Mouse (Mus musculus) neural tube, embryonic 11.5 days (tissue): ENCODE data around the gene Rnaseh2c. TPM values are rescaled to one million over a fixed set of nuclear protein-coding genes. Genes with fewer than 3 reads are reported as not detected.
A peak's percentile ranks its signal among the peaks of the same experiment; 100 is the strongest.

Experiments
- ATAC-seq: fragments of 200-750 bp; cut with Nextera tagmentation; 2 replicates; pipeline ENCODE4 v1.8.0; 2017; ENCODE audit warnings: moderate number of reproducible peaks, mild to moderate bottlenecking, moderate TSS enrichment, moderate library complexity; ENCODE audit not compliant: insufficient read depth, low FRiP score, low TSS enrichment
- DNase-seq: peaks from one replicate; pipeline ENCODE4 v3.0.0-alpha.2; 2015; ENCODE audit warnings: low spot score
- H3K27ac ChIP-seq: fragments of 300-500 bp; sonication (generic); 2 replicates; pipeline ENCODE4 v1.5.1; 2014; ENCODE audit warnings: low read depth, mild to moderate bottlenecking, low read length
- H3K27me3 ChIP-seq: fragments of 300-500 bp; sonication (generic); 2 replicates; pipeline ENCODE4 v1.6.1; 2014; ENCODE audit warnings: mild to moderate bottlenecking, low read length, mixed read lengths; ENCODE audit not compliant: control insufficient read depth, insufficient read depth
- H3K36me3 ChIP-seq: fragments of 300-500 bp; sonication (generic); 2 replicates; pipeline ENCODE4 v1.6.1; 2014; ENCODE audit warnings: mild to moderate bottlenecking, low read length, moderate library complexity, mixed read lengths; ENCODE audit not compliant: control insufficient read depth, insufficient read depth
- H3K4me1 ChIP-seq: fragments of 300-500 bp; sonication (generic); 2 replicates; pipeline ENCODE4 v1.6.1; 2014; ENCODE audit warnings: low read length, mixed read lengths; ENCODE audit not compliant: control insufficient read depth, insufficient read depth
- H3K4me2 ChIP-seq: fragments of 300-500 bp; sonication (generic); 2 replicates; pipeline ENCODE4 v1.6.1; 2014; ENCODE audit warnings: low read depth, mild to moderate bottlenecking, moderate library complexity
- H3K4me3 ChIP-seq: fragments of 300-500 bp; sonication (generic); 2 replicates; pipeline ENCODE4 v1.5.1; 2014; ENCODE audit warnings: low read depth, low read length
- H3K9ac ChIP-seq: fragments of 300-500 bp; sonication (generic); 2 replicates; pipeline ENCODE4 v1.6.1; 2014; ENCODE audit warnings: mild to moderate bottlenecking, low read length
- H3K9me3 ChIP-seq: fragments of 300-500 bp; sonication (generic); 2 replicates; pipeline ENCODE4 v1.6.1; 2016; ENCODE audit warnings: low read length; ENCODE audit not compliant: control insufficient read depth
- WGBS: fragments of 180-500 bp; shearing (Covaris S2); extraction: QIAGEN DNeasy Blood & Tissue Kit; methylation state at CpG from one replicate; pipeline ENCODE4 v1.1.7; 2014; 5-methylcytosine and 5-hydroxymethylcytosine counted together
- polyA plus RNA-seq: library from polyadenylated mRNA; unstranded; fragments of >200 nt; fragmentation: Nextera tagmentation; extraction: Ambion mirVana; gene quantifications from 2 replicates; pipeline ENCODE4 v1.2.1, GENCODE M21; 2014

The Rnaseh2c gene
- polyA plus RNA-seq, 1 experiment from 2014 or later, result 137 TPM

DNA sequence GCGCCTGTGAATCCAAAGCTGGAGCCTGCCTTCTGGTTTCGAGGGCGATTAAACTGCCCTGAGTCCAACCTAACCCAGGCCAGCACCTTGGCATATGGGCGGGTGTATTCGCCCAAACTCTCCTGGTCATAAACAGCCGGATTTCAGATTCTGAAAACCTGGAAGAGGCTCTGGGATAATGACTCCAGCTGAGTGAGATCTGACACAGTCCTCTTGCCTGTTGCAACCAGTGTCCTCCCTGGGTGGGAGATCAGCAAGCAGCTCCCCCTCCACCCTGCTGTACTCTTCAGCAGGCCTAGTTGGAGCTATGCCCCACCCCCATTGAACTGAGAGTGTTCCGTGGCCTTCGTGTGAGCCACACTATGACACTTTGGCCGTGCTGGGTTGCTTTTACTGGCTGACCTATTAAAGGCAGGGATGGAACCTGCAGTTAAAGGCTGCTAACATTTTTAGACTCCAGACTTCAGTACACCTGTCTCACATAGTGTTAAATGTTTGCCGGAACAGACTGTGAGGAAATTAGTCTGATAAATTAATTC lies 40.4 kb upstream of the Rnaseh2c start:
- Histone ChIP-seq H3K4me2 (no peak overlapping the region; the same call in 1 of the 2 replicates), H3K27me3 (peaks cover 69% of the 10 kb centered on the region), H3K27ac (no peak overlapping the region), H3K9ac (no peak overlapping the region), H3K36me3 (no peaks in the 10 kb centered on the region), H3K4me3 (no peak overlapping the region), H3K4me1 (peaks cover 10% of the 10 kb centered on the region), H3K9me3 (no peaks in the 10 kb centered on the region)
- ATAC-seq (no peak), DNase-seq (no peak)
- WGBS, result 17% methylated on average over 10 of the region's 10 CpGs

DNA sequence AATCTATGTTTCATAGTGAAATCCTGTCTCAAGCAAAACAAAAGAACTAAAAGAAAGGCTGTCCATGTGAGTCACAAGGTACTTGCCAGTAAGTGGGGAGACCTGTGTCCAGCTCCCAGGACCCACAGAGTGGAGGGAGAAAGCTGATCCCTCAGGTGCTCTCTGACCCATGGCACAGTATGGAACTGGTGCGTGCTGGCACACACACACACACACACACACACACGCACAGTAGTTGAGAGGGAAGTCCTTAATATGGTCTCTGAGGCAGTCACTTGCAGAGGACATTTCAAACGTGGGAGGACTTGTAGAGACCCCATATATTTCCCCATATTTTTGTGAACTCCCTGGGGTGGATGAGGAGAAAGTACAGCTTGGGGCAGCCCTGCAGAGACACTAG lies 39.8 kb upstream of the Rnaseh2c start:
- H3K9ac ChIP-seq, result no peak overlapping the region
- H3K4me3 ChIP-seq, result no peak overlapping the region
- H3K27me3 ChIP-seq, result peaks cover 72% of the 10 kb centered on the region
- no peaks in the 10 kb centered on the region for H3K9me3 ChIP-seq
- peaks cover 12% of the 10 kb centered on the region for H3K4me1 ChIP-seq
- no peak for ATAC-seq
- H3K4me2 ChIP-seq, result no peak overlapping the region
- DNase-seq, result no peak
- no peak overlapping the region for H3K27ac ChIP-seq
- H3K36me3 ChIP-seq, result no peaks in the 10 kb centered on the region
- 60% methylated on average over 3 of the region's 3 CpGs for WGBS

DNA sequence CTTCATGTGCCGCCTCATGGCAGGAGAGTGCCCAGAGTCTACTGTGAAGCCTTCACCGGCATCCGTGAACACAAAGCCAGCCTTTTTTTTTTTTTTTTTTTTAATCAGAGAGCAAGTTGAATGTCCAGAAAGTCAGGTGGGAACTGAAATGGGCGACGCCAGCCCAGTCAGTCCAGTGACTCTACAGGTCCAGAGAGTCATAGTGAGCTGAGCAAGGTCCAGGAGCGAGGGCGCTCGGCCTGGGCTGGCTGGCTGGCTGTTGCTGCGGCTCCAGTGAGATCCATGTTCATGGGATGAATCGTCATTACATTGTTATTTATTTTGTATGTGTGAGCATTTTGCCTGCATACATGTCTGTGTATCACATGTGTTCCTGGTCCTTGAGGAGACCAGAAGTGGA lies 38.9 kb upstream of the Rnaseh2c start:
- Histone ChIP-seq H3K27ac (no peak overlapping the region), H3K9ac (no peak overlapping the region), H3K4me2 (no peak overlapping the region), H3K4me3 (no peak overlapping the region), H3K27me3 (peaks cover 69% of the 10 kb centered on the region), H3K4me1 (peaks cover 14% of the 10 kb centered on the region), H3K9me3 (no peaks in the 10 kb centered on the region), H3K36me3 (no peaks in the 10 kb centered on the region)
- ATAC-seq (no peak), DNase-seq (no peak)
- 91% methylated on average over 10 of the region's 10 CpGs for WGBS

DNA sequence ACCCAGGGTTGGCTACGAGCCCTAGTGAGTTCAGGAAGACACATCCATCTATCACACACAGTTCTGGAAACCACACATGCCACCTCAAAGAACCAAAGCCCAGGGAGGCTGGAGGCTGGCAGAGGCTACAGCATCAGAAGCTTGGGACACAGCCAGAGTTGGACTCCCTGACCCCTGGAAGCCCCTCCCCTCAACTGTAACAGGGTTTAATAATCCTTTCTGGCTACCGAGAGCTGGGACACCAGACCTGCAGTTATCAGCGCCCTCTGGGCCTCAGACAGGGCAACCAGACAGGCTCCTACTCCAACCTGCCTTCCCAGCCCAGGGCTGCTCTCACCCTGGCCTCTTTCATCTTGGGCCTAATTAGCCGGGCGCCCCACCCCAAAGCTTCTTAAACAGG lies 35.4 kb upstream of the Rnaseh2c start:
- H3K27me3 ChIP-seq, result peaks cover 34% of the 10 kb centered on the region
- WGBS, result 48% methylated on average over 5 of the region's 5 CpGs
- H3K9me3 ChIP-seq, result no peaks in the 10 kb centered on the region
- no peak overlapping the region for H3K4me3 ChIP-seq
- H3K4me1 ChIP-seq, result peaks cover 8% of the 10 kb centered on the region; the same call in 1 of the 2 replicates
- DNase-seq (no peak), ATAC-seq (no peak)
- H3K9ac ChIP-seq, result no peak overlapping the region
- no peak overlapping the region for H3K27ac ChIP-seq
- H3K4me2 ChIP-seq, result peak overlapping the region; percentile 96; the same call in 1 of the 2 replicates
- 0 out of 2 replicates have a peak, but pooled peaks cover 2% of the 10 kb centered on the region for H3K36me3 ChIP-seq

DNA sequence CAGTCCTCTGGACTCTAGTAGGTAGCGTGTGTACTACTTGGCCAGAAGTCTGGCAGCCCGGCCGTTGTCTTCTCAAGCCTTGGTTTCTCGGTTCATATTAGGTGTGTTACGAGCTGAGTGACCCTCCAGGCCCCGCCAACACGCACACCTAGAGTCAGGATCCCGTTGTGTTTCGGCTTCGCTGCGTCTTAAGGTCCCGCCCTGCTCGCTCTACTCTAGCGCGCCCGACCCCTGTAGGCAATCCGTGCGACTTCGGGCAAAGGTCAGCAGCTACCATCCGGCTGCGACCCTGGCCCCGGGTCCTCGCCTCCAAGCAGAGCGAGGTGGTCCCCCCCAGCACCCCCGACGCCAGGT lies 34.5 kb upstream of the Rnaseh2c start:
- Histone ChIP-seq H3K27ac (peak overlapping the region; percentile 83; the same call in 1 of the 2 replicates), H3K27me3 (peaks cover 26% of the 10 kb centered on the region), H3K9ac (peak overlapping the region; percentile 77), H3K36me3 (0 out of 2 replicates have a peak, but pooled peaks cover 2% of the 10 kb centered on the region), H3K9me3 (no peaks in the 10 kb centered on the region), H3K4me1 (peaks cover 8% of the 10 kb centered on the region; the same call in 1 of the 2 replicates), H3K4me2 (peak overlapping the region; percentile 96), H3K4me3 (peak overlapping the region; percentile 68)
- DNase-seq, result no peak
- 2% methylated on average over 26 of the region's 26 CpGs for WGBS
- peak; percentile 42; the same call in 1 of the 2 replicates for ATAC-seq

DNA sequence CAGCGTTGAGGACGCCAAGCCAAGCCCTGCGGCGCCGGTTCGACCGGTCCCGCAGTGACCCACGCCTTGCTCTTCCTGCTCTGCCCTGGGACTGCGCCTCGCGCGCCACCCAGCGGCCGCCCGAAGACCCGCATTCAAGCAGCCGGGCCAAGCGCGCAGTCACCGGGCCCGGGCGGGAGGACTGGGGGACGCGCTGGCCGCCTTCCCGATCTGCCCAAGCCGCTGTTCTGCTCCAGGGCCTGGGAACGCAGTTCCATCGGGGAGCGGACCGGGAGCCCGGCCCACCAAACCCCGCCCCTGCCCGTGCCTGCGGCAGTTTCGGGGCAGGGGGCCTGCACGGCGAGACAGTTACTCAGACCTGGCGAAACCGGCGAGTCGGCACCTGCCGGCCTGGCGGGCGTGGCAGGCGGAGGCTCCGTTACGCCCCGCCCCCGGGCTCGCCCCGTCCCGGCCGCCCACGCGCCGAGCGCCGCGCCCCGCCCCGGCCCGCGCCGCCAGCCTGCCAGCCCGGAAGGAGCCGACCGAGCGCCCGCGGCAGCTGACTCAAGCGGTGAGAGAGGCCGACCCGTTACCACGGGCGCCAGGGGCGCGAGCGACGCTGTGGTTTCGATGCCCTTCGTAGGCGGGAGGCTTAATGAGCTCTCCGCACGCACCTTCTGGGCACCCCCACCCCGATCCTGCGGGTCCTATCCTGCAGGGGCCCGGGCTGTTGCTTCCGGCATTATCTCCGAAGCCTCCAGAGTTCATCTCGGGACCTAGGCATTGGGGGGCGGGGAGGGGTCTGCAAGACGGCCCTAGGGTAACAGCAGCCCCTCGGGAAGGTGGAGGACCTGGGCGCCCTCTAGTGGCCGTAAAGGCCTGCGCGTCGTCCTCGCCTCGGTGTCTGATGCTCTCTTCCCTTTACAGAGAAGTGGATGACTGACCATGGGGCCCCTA lies 33.9 kb upstream of the Rnaseh2c start, which contains the start of gene Ap5b1:
Ap5b1 (plus strand) TSS at position 492 of the 936 bp plus-strand sequence.
- peak within 1 kb of the TSS; percentile 77 for H3K9ac ChIP-seq
- H3K4me1 ChIP-seq, result peaks cover 8% of the 10 kb centered on the region; the same call in 1 of the 2 replicates
- H3K27ac ChIP-seq, result peak within 1 kb of the TSS; percentile 83
- H3K9me3 ChIP-seq, result no peaks in the 10 kb centered on the region
- H3K4me2 ChIP-seq, result peak within 1 kb of the TSS; percentile 96
- ATAC-seq, result peak; percentile 82
- peak within 1 kb of the TSS; percentile 68 for H3K4me3 ChIP-seq
- DNase-seq, result peak; percentile 92
- peaks cover 19% of the 10 kb centered on the region for H3K27me3 ChIP-seq
- under 1% methylated on average over 85 of the region's 102 CpGs for WGBS
- H3K36me3 ChIP-seq, result 0 out of 2 replicates have a peak, but pooled peaks cover 2% of the 10 kb centered on the region

DNA sequence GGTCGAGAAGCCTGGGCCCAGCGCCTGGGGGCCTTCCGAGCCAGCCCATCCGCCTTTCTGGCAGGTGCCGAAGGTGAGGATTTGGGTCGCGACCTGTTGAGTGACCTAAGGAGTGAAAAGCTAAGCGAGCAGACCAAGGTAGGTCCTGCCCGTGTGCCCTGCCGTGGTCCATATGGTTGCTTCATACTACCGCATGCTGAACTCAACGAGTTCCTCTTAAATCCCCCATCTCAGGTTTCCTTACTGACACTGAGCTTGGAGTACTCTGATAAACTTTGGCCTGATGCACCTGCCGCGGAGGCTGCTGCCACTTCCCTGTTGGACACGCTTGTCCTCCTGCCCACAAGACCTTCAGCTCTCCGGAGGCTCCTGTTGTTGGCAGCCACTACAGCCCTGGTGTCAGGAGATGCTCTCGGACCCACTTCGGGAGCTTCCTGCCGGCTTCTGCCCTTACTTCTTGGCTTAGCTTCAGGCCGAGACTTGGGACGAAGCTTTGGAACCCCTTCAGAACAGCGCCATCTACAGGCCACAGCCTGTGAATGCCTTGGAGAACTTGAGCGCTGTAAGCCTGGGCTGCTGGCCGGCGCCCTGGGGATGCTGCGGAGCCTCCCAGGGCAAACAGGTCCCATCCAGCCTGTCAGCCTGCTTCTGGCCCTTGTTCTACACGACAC lies 33.1 kb upstream of the Rnaseh2c start:
- Histone ChIP-seq H3K27me3 (peaks cover 17% of the 10 kb centered on the region), H3K9me3 (no peaks in the 10 kb centered on the region), H3K9ac (peak overlapping the region; percentile 77), H3K36me3 (0 out of 2 replicates have a peak, but pooled peaks cover 2% of the 10 kb centered on the region), H3K27ac (no peak overlapping the region), H3K4me2 (peak overlapping the region; percentile 96), H3K4me3 (peak overlapping the region; percentile 68), H3K4me1 (peaks cover 8% of the 10 kb centered on the region; the same call in 1 of the 2 replicates)
- 9% methylated on average over 27 of the region's 27 CpGs for WGBS
- peak; percentile 84 for DNase-seq
- peak; percentile 29; the same call in 1 of the 2 replicates for ATAC-seq

DNA sequence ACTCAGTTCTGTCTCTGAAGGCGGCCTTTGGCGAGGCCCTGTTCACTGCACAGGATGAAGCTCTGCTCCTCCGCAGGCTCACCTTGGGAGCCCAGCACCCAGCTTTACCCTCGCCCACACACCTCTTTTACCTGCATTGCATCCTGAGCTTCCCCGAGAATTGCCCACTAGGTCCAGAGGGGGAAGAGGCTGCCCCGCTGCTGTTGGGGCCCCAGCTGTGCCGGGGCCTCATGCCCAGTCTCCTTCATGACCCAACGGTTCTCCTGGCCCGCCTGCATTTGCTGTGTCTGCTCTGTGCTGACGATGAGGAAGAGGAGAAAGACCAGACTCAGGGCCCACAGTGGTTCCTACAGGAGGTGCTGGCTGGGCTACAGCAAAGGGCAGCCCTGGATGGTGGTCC lies 32.2 kb upstream of the Rnaseh2c start:
- Histone ChIP-seq H3K4me3 (no peak overlapping the region), H3K9ac (peak overlapping the region; percentile 29; the same call in 1 of the 2 replicates), H3K4me1 (peaks cover 8% of the 10 kb centered on the region; the same call in 1 of the 2 replicates), H3K4me2 (no peak overlapping the region), H3K9me3 (no peaks in the 10 kb centered on the region), H3K27ac (no peak overlapping the region), H3K36me3 (0 out of 2 replicates have a peak, but pooled peaks cover 2% of the 10 kb centered on the region), H3K27me3 (peaks cover 13% of the 10 kb centered on the region)
- ATAC-seq (no peak), DNase-seq (no peak)
- WGBS, result 87% methylated on average over 10 of the region's 10 CpGs
